Mouse (Mus musculus) central nervous system, embryonic 14 days (tissue): ENCODE measurements around the gene Catsper3. TPM values are rescaled to one million over a fixed set of nuclear protein-coding genes. Genes with fewer than 3 reads are reported as not detected.

Experiments used
- polyA plus RNA-seq: library from polyadenylated mRNA; depleted of rRNA; stranded (reverse); fragments of >200 nt; gene quantifications from 2 replicates; pipeline ENCODE4 v1.2.3, GENCODE M21; 2012; rRNA removed

Catsper3 gene
- 0.07 and 0.09 TPM in 2 replicates for polyA plus RNA-seq

GRCm38 (mm10) chr13:55784268-55784667 is at the start of gene Catsper3:
Gene Catsper3 (plus strand): TSS chr13:55784568.

GRCm38 (mm10) chr13:55836142-55836625 is 51.8 kb downstream of the Catsper3 start, which contains the start of gene Pitx1:
Gene Pitx1 (minus strand): TSS chr13:55836192.

Other genes with a start within 250 kb of the Catsper3 start
- 106 and 112 TPM in 2 replicates for gene Ddx41, start 247.9 kb upstream of the Catsper3 start, polyA plus RNA-seq
- gene Fam193b, start 213.4 kb upstream of the Catsper3 start, polyA plus RNA-seq: 165 and 171 TPM in 2 replicates
- gene Tmed9, start 210.8 kb upstream of the Catsper3 start, polyA plus RNA-seq: 121 and 154 TPM in 2 replicates
- 41.2 and 43.8 TPM in 2 replicates for gene B4galt7, start 184.7 kb upstream of the Catsper3 start, polyA plus RNA-seq
- 87.8 and 97.2 TPM in 2 replicates for gene Caml, start 161.6 kb upstream of the Catsper3 start, polyA plus RNA-seq
- 56.7 and 59.6 TPM in 2 replicates for gene Ddx46, start 149.5 kb upstream of the Catsper3 start, polyA plus RNA-seq
- gene B230219D22Rik, start 91.4 kb upstream of the Catsper3 start, polyA plus RNA-seq: 74.9 and 77.3 TPM in 2 replicates
- gene Txndc15, start 69.9 kb upstream of the Catsper3 start, polyA plus RNA-seq: 64.1 and 65.0 TPM in 2 replicates
- gene Pcbd2, start 57.2 kb upstream of the Catsper3 start, polyA plus RNA-seq: 34.7 and 36.3 TPM in 2 replicates
- gene Pitx1, start 51.6 kb downstream of the Catsper3 start, polyA plus RNA-seq: 0.50 and 5.4 TPM in 2 replicates